Mouse (Mus musculus): ENCODE measurements around the gene Cldn34c2. TPM values are rescaled to one million over a fixed set of nuclear protein-coding genes. Genes with fewer than 3 reads are reported as not detected.
"Not testable (repeated sequence)": the region's sequence is repeated elsewhere in the genome, so short reads cannot be mapped to it uniquely, and the experiment has no call there.

The Cldn34c2 gene
- polyA plus RNA-seq (2015; fragmentation: Nextera tagmentation; extraction: Ambion mirVana), result not detected in 2 replicates

DNA sequence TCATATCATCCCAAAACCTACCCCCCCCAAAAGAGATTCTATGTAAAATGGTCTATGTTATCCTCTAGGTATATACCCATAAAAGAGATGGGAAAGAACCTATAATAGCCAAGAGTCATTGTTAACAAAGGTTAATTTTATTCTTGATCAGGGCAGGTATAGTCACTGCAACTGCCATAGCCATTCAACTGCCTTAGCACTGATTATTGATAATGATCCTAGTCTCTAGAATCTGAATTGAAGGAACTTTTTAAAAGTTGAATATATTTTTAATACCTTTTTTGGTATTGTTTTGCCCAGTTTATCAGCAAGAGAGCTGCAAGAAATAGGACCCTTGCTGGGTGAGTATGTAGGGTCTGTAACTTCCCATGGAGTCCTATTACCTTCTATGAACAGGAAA lies at the start of gene Cldn34c2:
Cldn34c2 (plus strand) TSS at position 301 of the 400 bp plus-strand sequence.
- not testable (repeated sequence) for ATAC-seq (ENCODE audit: low FRiP score); H3K36me3 ChIP-seq; H3K4me2 ChIP-seq; H3K9me3 ChIP-seq (replicated peaks); H3K9ac ChIP-seq (replicated peaks); H3K4me3 ChIP-seq (replicated peaks); H3K27me3 ChIP-seq (replicated peaks); H3K27ac ChIP-seq (replicated peaks); H3K4me1 ChIP-seq

DNA sequence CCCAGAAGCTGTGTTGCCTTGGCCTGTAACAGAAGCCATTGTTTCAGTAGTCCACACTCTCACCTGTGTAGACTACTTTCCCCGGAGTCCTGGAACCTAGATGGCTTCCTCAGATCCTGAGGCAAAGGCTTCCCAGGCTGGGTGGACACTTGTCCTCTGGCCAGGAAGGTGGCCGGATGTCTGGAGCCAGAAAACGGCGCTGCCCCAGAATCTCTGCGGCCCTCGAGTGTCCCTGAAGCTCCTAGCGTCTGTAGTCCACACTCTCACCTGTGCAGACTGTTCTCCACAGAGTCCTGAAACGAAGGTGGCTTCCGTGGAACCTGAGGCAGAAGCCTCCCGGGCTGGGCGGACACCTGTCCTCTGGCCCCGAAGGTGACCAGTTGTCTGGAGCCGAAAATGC lies 30.1 kb upstream of the Cldn34c2 start:
- not testable (repeated sequence) for H3K36me3 ChIP-seq; H3K4me2 ChIP-seq; H3K27ac ChIP-seq (replicated peaks); H3K27me3 ChIP-seq (replicated peaks); H3K4me1 ChIP-seq; H3K4me3 ChIP-seq (replicated peaks); H3K9me3 ChIP-seq (replicated peaks); ATAC-seq (ENCODE audit: low FRiP score); H3K9ac ChIP-seq (replicated peaks)
- 93% methylated on average over 13 of the region's 13 CpGs for WGBS

DNA sequence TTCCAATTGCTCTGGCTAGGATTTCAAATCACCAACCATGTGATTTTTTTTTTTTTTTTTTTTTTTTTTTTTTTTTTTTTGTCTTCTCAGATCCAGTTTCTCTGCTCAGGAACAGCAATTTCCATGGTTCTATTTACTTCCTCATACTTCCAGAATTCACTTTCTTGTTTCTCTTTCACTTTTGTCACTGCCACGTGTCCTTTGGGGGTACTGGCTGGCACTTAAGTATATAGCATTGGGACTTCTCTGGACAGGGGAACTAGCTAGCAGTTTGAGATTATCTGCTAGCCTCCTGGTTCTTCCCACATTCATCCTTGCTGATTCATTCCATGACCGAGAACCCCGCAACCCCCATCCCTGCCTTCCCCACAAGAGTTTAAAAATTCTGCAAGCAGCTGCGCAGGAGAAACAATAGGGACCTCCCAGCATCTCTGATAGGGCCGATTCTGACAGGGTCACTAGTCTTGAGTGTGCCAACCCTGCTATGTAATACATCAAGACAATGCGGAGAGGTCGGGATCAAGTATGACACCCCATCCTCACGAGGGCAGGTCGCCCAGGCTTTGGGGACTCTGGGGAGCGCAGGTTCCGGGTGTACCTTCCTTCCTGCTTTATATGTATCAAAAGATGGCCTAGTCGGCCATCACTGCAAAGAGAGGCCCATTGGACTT lies 30.8 kb downstream of the Cldn34c2 start:
- H3K4me2 ChIP-seq; H3K4me1 ChIP-seq; H3K27me3 ChIP-seq (replicated peaks); H3K9me3 ChIP-seq (replicated peaks); H3K4me3 ChIP-seq (replicated peaks); H3K9ac ChIP-seq (replicated peaks); H3K27ac ChIP-seq (replicated peaks); H3K36me3 ChIP-seq: not testable (repeated sequence)
- WGBS, result 88% methylated on average over 8 of the region's 12 CpGs
- ATAC-seq (ENCODE audit: low FRiP score), result 0 out of 2 replicates have a peak, but pooled peaks have one; percentile 45

Other genes with a start within 250 kb of the Cldn34c2 start
- gene Gm17467, start 123.1 kb downstream of the Cldn34c2 start, polyA plus RNA-seq (2015; fragmentation: Nextera tagmentation; extraction: Ambion mirVana), result not detected in 2 replicates
- not detected in 2 replicates for gene Cldn34c3, start 212.0 kb downstream of the Cldn34c2 start, polyA plus RNA-seq (2015; fragmentation: Nextera tagmentation; extraction: Ambion mirVana)

All from neural tube, embryonic 15.5 days (tissue).